Mouse (Mus musculus): ENCODE data around the gene Hpse2.

The Hpse2 gene

GRCm38 (mm10) chr19:42779531-42780155, 608.5 kb downstream of the Hpse2 start, which contains the start of gene Hps1:
Gene Hps1 (minus strand): TSS chr19:42779978.
- DNase-seq (ENCODE audit: low read depth, low spot score), result peak; percentile 97

GRCm38 (mm10) chr19:42777801-42778200, 610.4 kb downstream of the Hpse2 start:
- no peak for DNase-seq (ENCODE audit: low read depth, low spot score)

GRCm38 (mm10) chr19:42776813-42777212, 611.3 kb downstream of the Hpse2 start:
- peak; percentile 30 for DNase-seq (ENCODE audit: low read depth, low spot score)

- DNase-seq (ENCODE audit: low read depth, low spot score), result peak; percentile 65
Measured at GRCm38 (mm10) chr19:42770141-42770872, 617.8 kb downstream of the Hpse2 start.

- no peak for DNase-seq (ENCODE audit: low read depth, low spot score)
Measured at GRCm38 (mm10) chr19:42769648-42770047, 618.5 kb downstream of the Hpse2 start.

- no peak for DNase-seq (ENCODE audit: low read depth, low spot score)
Measured at GRCm38 (mm10) chr19:42767361-42767760, 620.8 kb downstream of the Hpse2 start.

GRCm38 (mm10) chr19:42764398-42764797, 623.8 kb downstream of the Hpse2 start:
- DNase-seq (ENCODE audit: low read depth, low spot score), result no peak

GRCm38 (mm10) chr19:42756671-42757070, 631.5 kb downstream of the Hpse2 start:
- DNase-seq (ENCODE audit: low read depth, low spot score), result no peak

- DNase-seq (ENCODE audit: low read depth, low spot score), result peak; percentile 24
Measured at GRCm38 (mm10) chr19:42755148-42755870, 632.8 kb downstream of the Hpse2 start.

GRCm38 (mm10) chr19:42753141-42753917, 634.8 kb downstream of the Hpse2 start:
- DNase-seq (ENCODE audit: low read depth, low spot score), result peak; percentile 61

- DNase-seq (ENCODE audit: low read depth, low spot score), result peak; percentile 54
Measured at GRCm38 (mm10) chr19:42752363-42752931, 635.7 kb downstream of the Hpse2 start, which contains the start of gene Pyroxd2. Gene Pyroxd2 (minus strand): TSS chr19:42752775.

- no peak for DNase-seq (ENCODE audit: low read depth, low spot score)
Measured at GRCm38 (mm10) chr19:42750196-42750595, 638.0 kb downstream of the Hpse2 start.

GRCm38 (mm10) chr19:42746702-42747101, 641.5 kb downstream of the Hpse2 start:
- no peak for DNase-seq (ENCODE audit: low read depth, low spot score)

- DNase-seq (ENCODE audit: low read depth, low spot score), result no peak
Measured at GRCm38 (mm10) chr19:42745869-42746224, 642.3 kb downstream of the Hpse2 start.

- DNase-seq (ENCODE audit: low read depth, low spot score), result no peak
Measured at GRCm38 (mm10) chr19:42745084-42745868, 642.9 kb downstream of the Hpse2 start.

GRCm38 (mm10) chr19:42744162-42744586, 644.0 kb downstream of the Hpse2 start:
- peak; percentile 81 for DNase-seq (ENCODE audit: low read depth, low spot score)

- no peak for DNase-seq (ENCODE audit: low read depth, low spot score)
Measured at GRCm38 (mm10) chr19:42743261-42743660, 644.9 kb downstream of the Hpse2 start.

- DNase-seq (ENCODE audit: low read depth, low spot score), result peak; percentile 68
Measured at GRCm38 (mm10) chr19:42741884-42742283, 646.3 kb downstream of the Hpse2 start.

- DNase-seq (ENCODE audit: low read depth, low spot score), result no peak
Measured at GRCm38 (mm10) chr19:42740163-42740899, 647.8 kb downstream of the Hpse2 start.

- DNase-seq (ENCODE audit: low read depth, low spot score), result no peak
Measured at GRCm38 (mm10) chr19:42739734-42740133, 648.4 kb downstream of the Hpse2 start.
